Mouse (Mus musculus): Measurements from ENCODE around the gene Fbf1. TPM values are rescaled to one million over a fixed set of nuclear protein-coding genes. Genes with fewer than 3 reads are reported as not detected.
"Not testable (repeated sequence)": the region's sequence is repeated elsewhere in the genome, so short reads cannot be mapped to it uniquely, and the experiment has no call there.

The Fbf1 gene
- polyA plus RNA-seq, 1 experiment from 2014 or later: 36.8 TPM

- H3K9ac ChIP-seq (ENCODE audit: low read depth, low read length): not testable (repeated sequence)
These were observed 75.0 kb downstream of the Fbf1 start for GRCm38 (mm10) chr11:116092959-116093358.

More at GRCm38 (mm10) chr11:116092959-116093358, 75.0 kb downstream of the Fbf1 start:
- H3K36me3 ChIP-seq (ENCODE audit: control insufficient read depth, insufficient read depth, low read length); H3K4me3 ChIP-seq (ENCODE audit: low read length); H3K27me3 ChIP-seq (ENCODE audit: control insufficient read depth, insufficient read depth, low read length); ATAC-seq (ENCODE audit: low FRiP score, low TSS enrichment); H3K4me2 ChIP-seq (replicated peaks; ENCODE audit: low read depth, low read length); H3K27ac ChIP-seq (ENCODE audit: low read depth, low read length); H3K4me1 ChIP-seq (ENCODE audit: control insufficient read depth, insufficient read depth, low read length); H3K9me3 ChIP-seq (ENCODE audit: control insufficient read depth, low read length): not testable (repeated sequence)
- WGBS: 96% methylated on average over 6 of the region's 6 CpGs

Other genes starting within 250 kb of the Fbf1 start
- gene Sap30bp, start 234.9 kb downstream of the Fbf1 start, polyA plus RNA-seq (2014; fragmentation: Nextera tagmentation; extraction: Ambion mirVana): 41.4 and 48.1 TPM in 2 replicates
- gene Recql5, start 234.7 kb downstream of the Fbf1 start, polyA plus RNA-seq (2014; fragmentation: Nextera tagmentation; extraction: Ambion mirVana): 13.0 and 19.1 TPM in 2 replicates
- gene Itgb4, start 193.5 kb downstream of the Fbf1 start, polyA plus RNA-seq (2014; fragmentation: Nextera tagmentation; extraction: Ambion mirVana): 1.1 and 2.1 TPM in 2 replicates
- gene Galk1, start 155.4 kb downstream of the Fbf1 start, polyA plus RNA-seq (2014; fragmentation: Nextera tagmentation; extraction: Ambion mirVana): 155 and 166 TPM in 2 replicates
- 1,830 and 1,881 TPM in 2 replicates for gene H3f3b, start 140.2 kb downstream of the Fbf1 start, polyA plus RNA-seq (2014; fragmentation: Nextera tagmentation; extraction: Ambion mirVana)
- 24.4 and 37.2 TPM in 2 replicates for gene Unk, start 137.8 kb downstream of the Fbf1 start, polyA plus RNA-seq (2014; fragmentation: Nextera tagmentation; extraction: Ambion mirVana)
- 1.3 and 1.5 TPM in 2 replicates for gene Unc13d, start 90.2 kb downstream of the Fbf1 start, polyA plus RNA-seq (2014; fragmentation: Nextera tagmentation; extraction: Ambion mirVana)
- 55.2 and 80.2 TPM in 2 replicates for gene Wbp2, start 81.2 kb downstream of the Fbf1 start, polyA plus RNA-seq (2014; fragmentation: Nextera tagmentation; extraction: Ambion mirVana)
- 12.2 and 12.8 TPM in 2 replicates for gene Trim47, start 41.0 kb downstream of the Fbf1 start, polyA plus RNA-seq (2014; fragmentation: Nextera tagmentation; extraction: Ambion mirVana)
- 3.2 and 4.1 TPM in 2 replicates for gene Trim65, start 37.0 kb downstream of the Fbf1 start, polyA plus RNA-seq (2014; fragmentation: Nextera tagmentation; extraction: Ambion mirVana)
- 111 and 114 TPM in 2 replicates for gene Mrpl38, start 29.3 kb downstream of the Fbf1 start, polyA plus RNA-seq (2014; fragmentation: Nextera tagmentation; extraction: Ambion mirVana)
- gene Ten1, start 30.7 kb upstream of the Fbf1 start, polyA plus RNA-seq (2014; fragmentation: Nextera tagmentation; extraction: Ambion mirVana): 74.1 and 76.3 TPM in 2 replicates
- 16.3 and 27.4 TPM in 2 replicates for gene Acox1, start 30.9 kb upstream of the Fbf1 start, polyA plus RNA-seq (2014; fragmentation: Nextera tagmentation; extraction: Ambion mirVana)
- 1.4 and 2.6 TPM in 2 replicates for gene Evpl, start 69.9 kb upstream of the Fbf1 start, polyA plus RNA-seq (2014; fragmentation: Nextera tagmentation; extraction: Ambion mirVana)
- gene Srp68, start 106.1 kb upstream of the Fbf1 start, polyA plus RNA-seq (2014; fragmentation: Nextera tagmentation; extraction: Ambion mirVana): 60.6 and 85.6 TPM in 2 replicates
- gene Galr2, start 112.8 kb upstream of the Fbf1 start, polyA plus RNA-seq (2014; fragmentation: Nextera tagmentation; extraction: Ambion mirVana): 0.13 TPM in 1 of 2 replicates, not detected in the other
- 49.6 and 66.3 TPM in 2 replicates for gene Exoc7, start 139.1 kb upstream of the Fbf1 start, polyA plus RNA-seq (2014; fragmentation: Nextera tagmentation; extraction: Ambion mirVana)
- gene Foxj1, start 167.2 kb upstream of the Fbf1 start, polyA plus RNA-seq (2014; fragmentation: Nextera tagmentation; extraction: Ambion mirVana): 1.2 and 1.8 TPM in 2 replicates
- 9.1 and 14.1 TPM in 2 replicates for gene Rnf157, start 244.9 kb upstream of the Fbf1 start, polyA plus RNA-seq (2014; fragmentation: Nextera tagmentation; extraction: Ambion mirVana)

Data from kidney, embryonic 14.5 days (tissue).